Mouse (Mus musculus) limb, embryonic 15.5 days (tissue): ENCODE data around the gene Cracr2a. TPM values are rescaled to one million over a fixed set of nuclear protein-coding genes. Genes with fewer than 3 reads are reported as not detected.

Source experiments
- ATAC-seq: fragments of 200-750 bp; cut with Nextera tagmentation; 2 replicates; pipeline ENCODE4 v1.8.0; 2017; ENCODE audit warnings: low read depth, moderate TSS enrichment; ENCODE audit not compliant: insufficient number of reproducible peaks, low FRiP score, low TSS enrichment
- H3K27ac ChIP-seq: fragments of 300-500 bp; sonication (generic); 2 replicates; pipeline ENCODE4 v1.5.1; 2015; ENCODE audit warnings: moderate library complexity, mild to moderate bottlenecking, inconsistent platforms
- H3K27me3 ChIP-seq: fragments of 300-500 bp; sonication (generic); 2 replicates; pipeline ENCODE4 v1.6.1; 2015; ENCODE audit warnings: inconsistent platforms
- H3K36me3 ChIP-seq: fragments of 300-500 bp; sonication (generic); 2 replicates; pipeline ENCODE4 v1.6.1; 2015; ENCODE audit warnings: inconsistent platforms
- H3K4me1 ChIP-seq: fragments of 300-500 bp; sonication (generic); 2 replicates; pipeline ENCODE4 v1.6.1; 2015; ENCODE audit warnings: inconsistent platforms
- H3K4me2 ChIP-seq: fragments of 300-500 bp; sonication (generic); 2 replicates; pipeline ENCODE4 v1.6.1; 2015; ENCODE audit warnings: mild to moderate bottlenecking, inconsistent platforms
- H3K4me3 ChIP-seq: fragments of 300-500 bp; sonication (generic); 2 replicates; pipeline ENCODE4 v1.5.1; 2015; ENCODE audit warnings: mild to moderate bottlenecking, inconsistent platforms
- H3K9ac ChIP-seq: fragments of 300-500 bp; sonication (generic); 2 replicates; pipeline ENCODE4 v1.6.1; 2015; ENCODE audit warnings: inconsistent platforms
- H3K9me3 ChIP-seq: fragments of 300-500 bp; sonication (generic); 2 replicates; pipeline ENCODE4 v1.6.1; 2016; ENCODE audit warnings: inconsistent platforms
- WGBS: fragments of 180-500 bp; shearing (Covaris S2); methylation state at CpG from one replicate; pipeline ENCODE4 v1.1.7; 2015; 5-methylcytosine and 5-hydroxymethylcytosine counted together
- polyA plus RNA-seq: library from polyadenylated mRNA; unstranded; fragments of >200 nt; fragmentation: Nextera tagmentation; extraction: Ambion mirVana; gene quantifications from 2 replicates; pipeline ENCODE4 v1.2.1, GENCODE M21; 2015

Gene Cracr2a
- polyA plus RNA-seq, 1 experiment from 2014 or later = 1.5 TPM

DNA sequence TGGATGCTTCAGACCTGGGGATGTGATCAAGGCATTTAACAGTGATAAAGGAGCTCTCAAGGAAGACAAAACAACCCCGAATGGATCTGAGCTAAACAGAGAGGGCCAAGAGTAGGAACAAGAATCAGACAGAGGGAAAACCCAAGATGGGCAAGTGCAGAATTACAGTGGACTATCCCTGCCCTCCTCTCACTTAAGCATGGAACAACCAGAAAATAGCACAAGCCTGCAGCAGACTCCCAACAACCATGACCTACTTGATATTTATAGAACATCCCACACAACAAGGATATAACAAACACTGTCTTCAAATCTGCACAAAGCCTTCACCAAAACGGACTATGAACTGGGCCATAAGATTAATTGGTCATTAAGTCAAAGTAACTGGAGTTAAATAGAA is 23.0 kb upstream of the Cracr2a start:
- no peak overlapping the region for H3K9ac ChIP-seq
- no peaks in the 10 kb centered on the region for H3K36me3 ChIP-seq
- no peak overlapping the region for H3K4me2 ChIP-seq
- H3K27me3 ChIP-seq = peaks cover 14% of the 10 kb centered on the region
- ATAC-seq = no peak
- WGBS = 68% methylated on average over 2 of the region's 2 CpGs
- no peak overlapping the region for H3K27ac ChIP-seq
- no peaks in the 10 kb centered on the region for H3K9me3 ChIP-seq
- H3K4me1 ChIP-seq = no peaks in the 10 kb centered on the region; the same call in 1 of the 2 replicates
- H3K4me3 ChIP-seq = no peak overlapping the region

DNA sequence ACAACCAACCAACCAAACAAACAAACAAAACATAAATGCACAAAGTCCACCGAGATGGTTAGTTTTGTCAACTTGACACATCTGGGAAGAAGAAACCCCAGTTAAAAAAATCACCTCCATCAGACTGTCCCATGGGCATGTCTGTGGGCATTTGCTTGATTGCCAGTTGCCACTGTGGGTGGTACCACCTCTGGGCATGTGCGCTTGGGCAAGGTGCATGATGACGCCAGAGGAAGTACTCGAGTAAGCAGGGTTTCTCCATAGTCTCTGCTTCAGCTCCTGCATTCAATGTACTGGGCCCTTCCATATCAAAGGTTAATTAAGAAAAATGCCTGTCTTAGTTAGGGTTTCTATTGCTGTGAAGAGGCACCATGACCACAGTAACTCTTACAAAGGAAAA is 21.9 kb upstream of the Cracr2a start:
- no peaks in the 10 kb centered on the region for H3K36me3 ChIP-seq
- peaks cover 17% of the 10 kb centered on the region for H3K27me3 ChIP-seq
- WGBS = 83% methylated on average over 4 of the region's 4 CpGs
- no peak for ATAC-seq
- no peak overlapping the region for H3K9ac ChIP-seq
- no peak overlapping the region for H3K4me3 ChIP-seq
- H3K9me3 ChIP-seq = no peaks in the 10 kb centered on the region
- no peak overlapping the region for H3K4me2 ChIP-seq
- no peak overlapping the region for H3K27ac ChIP-seq
- no peaks in the 10 kb centered on the region; the same call in 1 of the 2 replicates for H3K4me1 ChIP-seq

DNA sequence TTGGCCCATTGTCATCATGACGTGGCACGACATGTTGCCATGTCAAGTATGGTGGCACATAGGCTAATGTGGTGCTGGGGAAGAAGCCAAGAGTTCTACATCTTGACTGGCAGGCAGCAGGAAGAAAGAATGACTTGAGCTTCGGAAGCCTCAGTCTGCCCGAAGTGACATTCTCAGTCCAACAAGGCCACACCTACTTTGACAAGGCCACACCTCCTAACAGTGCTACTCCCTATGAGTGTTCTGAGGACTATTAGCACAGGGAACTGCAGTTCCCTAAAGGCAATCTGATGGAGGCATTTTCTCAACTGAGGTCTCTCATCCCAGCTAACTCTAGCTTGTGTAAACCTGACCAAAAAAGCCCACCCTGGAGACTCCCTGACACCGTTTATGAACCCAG is 21.5 kb upstream of the Cracr2a start:
- Histone ChIP-seq H3K4me1 (no peaks in the 10 kb centered on the region; the same call in 1 of the 2 replicates), H3K36me3 (no peaks in the 10 kb centered on the region), H3K27ac (no peak overlapping the region), H3K27me3 (peaks cover 17% of the 10 kb centered on the region), H3K9ac (no peak overlapping the region), H3K9me3 (no peaks in the 10 kb centered on the region), H3K4me3 (no peak overlapping the region), H3K4me2 (no peak overlapping the region)
- 68% methylated on average over 5 of the region's 5 CpGs for WGBS
- ATAC-seq = no peak

DNA sequence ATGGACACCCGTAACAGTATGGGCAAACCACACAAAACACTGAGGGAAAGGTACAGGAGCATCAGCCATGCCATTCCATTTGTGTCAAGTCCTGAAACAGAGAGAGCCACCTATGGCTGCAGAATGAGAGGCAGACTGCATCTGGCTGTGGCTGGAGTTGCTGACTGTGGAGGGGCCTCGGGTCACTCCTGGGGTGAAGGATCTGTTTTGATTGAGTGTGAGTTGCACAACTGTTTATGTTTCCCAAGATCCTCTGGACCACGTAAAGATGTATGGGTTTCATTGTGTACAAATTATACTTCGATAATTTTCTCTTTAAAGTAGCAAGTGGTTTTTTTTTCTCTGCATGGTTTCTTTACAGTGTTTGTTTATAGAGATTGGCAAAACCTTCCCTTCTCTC is 20.6 kb upstream of the Cracr2a start:
- WGBS = 65% methylated on average over 4 of the region's 4 CpGs

DNA sequence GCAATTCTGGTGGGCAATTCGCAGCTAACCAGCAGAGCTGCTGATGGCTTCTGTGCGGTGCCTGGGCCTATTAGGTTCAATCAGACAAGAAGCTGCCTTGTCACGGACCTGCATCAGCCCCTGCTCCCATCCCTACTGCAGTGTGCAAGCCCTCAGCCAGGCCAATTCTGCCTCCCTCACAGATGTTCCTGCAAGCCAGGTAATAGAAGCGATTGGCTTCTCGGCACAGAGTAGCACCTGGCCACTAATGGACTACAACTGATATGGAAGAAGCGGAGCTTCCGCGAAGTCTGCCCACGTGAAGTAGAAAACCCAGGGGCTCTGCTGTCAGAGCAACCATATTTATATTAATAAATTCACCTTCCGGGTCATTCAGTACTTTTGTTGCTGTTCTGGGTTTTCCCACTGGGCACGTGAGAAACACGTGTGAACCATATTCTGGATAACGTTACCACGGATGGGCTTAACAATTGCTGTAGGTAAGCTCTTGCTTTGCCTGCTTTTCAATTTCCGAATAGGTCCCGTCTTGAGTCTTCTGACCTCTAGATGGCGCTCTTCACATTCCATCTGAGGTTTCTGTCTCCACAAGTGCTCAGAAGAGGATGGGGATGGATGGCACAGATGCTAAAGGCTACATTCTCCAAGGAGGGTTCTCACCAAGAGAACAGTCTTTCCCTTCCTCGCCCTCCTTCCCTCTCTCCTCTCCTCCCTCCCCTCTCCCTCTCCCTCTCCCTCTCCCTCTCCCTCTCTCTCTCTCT is 19.3 kb upstream of the Cracr2a start:
- Histone ChIP-seq H3K27ac (no peak overlapping the region), H3K4me1 (peaks cover 4% of the 10 kb centered on the region; the same call in 1 of the 2 replicates), H3K4me2 (no peak overlapping the region), H3K9me3 (no peaks in the 10 kb centered on the region), H3K36me3 (no peaks in the 10 kb centered on the region), H3K4me3 (no peak overlapping the region), H3K27me3 (peaks cover 17% of the 10 kb centered on the region), H3K9ac (no peak overlapping the region)
- no peak for ATAC-seq
- WGBS = 32% methylated on average over 18 of the region's 18 CpGs

More for the DNA sequence above, 20.6 kb upstream of the Cracr2a start:
- H3K4me3 ChIP-seq = no peak overlapping the region
- no peak for ATAC-seq
- no peak overlapping the region for H3K9ac ChIP-seq
- H3K4me2 ChIP-seq = no peak overlapping the region
- H3K4me1 ChIP-seq = no peaks in the 10 kb centered on the region; the same call in 1 of the 2 replicates
- H3K36me3 ChIP-seq = no peaks in the 10 kb centered on the region
- H3K9me3 ChIP-seq = no peaks in the 10 kb centered on the region
- no peak overlapping the region for H3K27ac ChIP-seq
- peaks cover 17% of the 10 kb centered on the region for H3K27me3 ChIP-seq

DNA sequence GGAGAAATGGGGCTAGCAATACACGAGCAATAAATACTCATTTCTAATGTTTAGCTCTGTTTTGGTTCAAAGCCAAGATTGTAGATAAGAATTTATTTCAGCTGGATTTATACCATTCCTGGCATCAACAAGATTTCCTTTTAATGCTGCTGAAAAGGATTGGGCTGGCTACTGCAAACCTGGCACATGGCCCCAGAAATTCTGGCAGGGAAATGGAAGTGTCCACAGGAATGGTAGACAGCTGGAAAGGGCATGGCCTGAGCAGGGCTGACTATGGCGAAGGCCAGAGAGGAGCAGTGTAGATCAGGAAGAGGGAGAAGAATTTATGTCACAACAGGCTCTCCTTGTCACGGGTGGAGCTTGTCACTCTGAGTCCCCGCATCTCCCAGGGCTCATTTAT is 14.5 kb upstream of the Cracr2a start:
- Histone ChIP-seq H3K4me1 (peaks cover 6% of the 10 kb centered on the region; the same call in 1 of the 2 replicates), H3K36me3 (no peaks in the 10 kb centered on the region), H3K9me3 (no peaks in the 10 kb centered on the region), H3K4me2 (no peak overlapping the region), H3K27ac (no peak overlapping the region), H3K9ac (no peak overlapping the region), H3K27me3 (peaks cover 6% of the 10 kb centered on the region; the same call in 1 of the 2 replicates), H3K4me3 (no peak overlapping the region)
- ATAC-seq = no peak
- WGBS = 49% methylated on average over 4 of the region's 4 CpGs

DNA sequence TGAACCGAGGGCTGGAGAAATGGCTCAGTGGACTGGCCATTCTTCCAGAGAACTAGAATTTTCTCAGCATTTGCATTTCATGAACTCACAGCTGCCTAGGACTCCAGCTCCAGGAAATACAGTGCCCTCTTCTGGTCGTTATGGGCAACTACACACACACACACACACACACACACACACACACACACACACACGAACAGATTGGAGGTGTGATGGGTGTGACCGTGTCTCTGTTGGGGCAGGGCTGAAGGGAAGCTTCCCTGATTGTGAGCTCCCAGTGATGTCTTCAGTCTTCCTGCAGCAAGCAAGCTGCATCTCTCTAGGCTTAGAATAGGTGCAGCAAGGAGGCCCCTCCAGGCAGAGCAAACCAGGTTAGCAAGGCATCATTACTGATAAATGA is 8.2 kb upstream of the Cracr2a start:
- Histone ChIP-seq H3K9me3 (no peaks in the 10 kb centered on the region), H3K27ac (no peak overlapping the region), H3K4me1 (no peaks in the 10 kb centered on the region), H3K9ac (no peak overlapping the region), H3K4me3 (no peak overlapping the region), H3K27me3 (no peaks in the 10 kb centered on the region; the same call in 1 of the 2 replicates), H3K36me3 (no peaks in the 10 kb centered on the region), H3K4me2 (no peak overlapping the region)
- WGBS = 76% methylated on average over 4 of the region's 4 CpGs
- ATAC-seq = no peak

DNA sequence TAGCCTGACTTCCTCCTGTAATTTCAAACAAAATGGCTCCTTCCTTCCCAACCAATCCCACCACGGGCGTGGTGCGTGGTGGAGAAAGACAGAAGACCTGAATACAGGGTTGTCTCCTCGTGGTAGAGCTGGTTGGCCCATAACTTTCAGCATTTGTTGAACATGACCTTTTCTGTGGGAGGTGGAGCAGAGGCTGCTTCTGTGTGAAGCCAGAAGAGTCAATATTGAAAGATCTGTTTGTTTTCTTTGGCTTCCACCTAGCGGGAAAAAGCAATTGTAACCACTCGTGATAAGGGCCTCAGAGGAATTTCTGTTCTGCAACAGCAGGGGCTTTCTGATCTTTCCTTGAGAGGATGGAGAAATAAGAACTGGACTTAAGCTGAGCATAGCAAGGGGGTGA is 5.6 kb upstream of the Cracr2a start:
- no peak overlapping the region for H3K9ac ChIP-seq
- WGBS = 71% methylated on average over 6 of the region's 6 CpGs
- H3K9me3 ChIP-seq = no peaks in the 10 kb centered on the region
- no peak overlapping the region for H3K4me2 ChIP-seq
- H3K27me3 ChIP-seq = no peaks in the 10 kb centered on the region; the same call in 1 of the 2 replicates
- H3K4me3 ChIP-seq = no peak overlapping the region
- peaks cover 1% of the 10 kb centered on the region for H3K4me1 ChIP-seq
- no peak overlapping the region for H3K27ac ChIP-seq
- no peak for ATAC-seq
- H3K36me3 ChIP-seq = no peaks in the 10 kb centered on the region

DNA sequence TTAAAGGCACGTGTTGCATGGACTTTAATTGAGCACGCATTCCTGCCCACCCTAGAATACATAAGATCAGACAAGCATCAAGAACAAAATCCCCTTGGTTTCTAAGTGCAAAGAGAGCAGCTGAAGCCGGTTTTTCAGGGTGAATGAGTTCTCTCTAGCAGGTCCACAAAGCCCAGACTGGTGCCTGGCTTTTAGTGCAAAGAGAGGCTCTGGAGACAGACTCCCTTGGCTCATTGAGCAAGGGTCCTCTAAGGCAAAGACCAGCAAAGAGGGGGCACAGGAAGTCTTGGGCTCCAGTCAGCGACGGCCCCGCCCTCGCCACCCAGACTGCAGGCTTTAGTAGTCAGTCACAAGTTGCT is 287 bp upstream of the Cracr2a start:
- Histone ChIP-seq H3K9me3 (no peaks in the 10 kb centered on the region), H3K4me1 (peaks cover 11% of the 10 kb centered on the region), H3K4me2 (peak overlapping the region; percentile 80), H3K4me3 (peak overlapping the region; percentile 50), H3K36me3 (no peaks in the 10 kb centered on the region), H3K27me3 (no peaks in the 10 kb centered on the region; the same call in 1 of the 2 replicates), H3K27ac (no peak overlapping the region), H3K9ac (peak overlapping the region; percentile 41; the same call in 1 of the 2 replicates)
- no peak for ATAC-seq
- WGBS = 8% methylated on average over 7 of the region's 7 CpGs

DNA sequence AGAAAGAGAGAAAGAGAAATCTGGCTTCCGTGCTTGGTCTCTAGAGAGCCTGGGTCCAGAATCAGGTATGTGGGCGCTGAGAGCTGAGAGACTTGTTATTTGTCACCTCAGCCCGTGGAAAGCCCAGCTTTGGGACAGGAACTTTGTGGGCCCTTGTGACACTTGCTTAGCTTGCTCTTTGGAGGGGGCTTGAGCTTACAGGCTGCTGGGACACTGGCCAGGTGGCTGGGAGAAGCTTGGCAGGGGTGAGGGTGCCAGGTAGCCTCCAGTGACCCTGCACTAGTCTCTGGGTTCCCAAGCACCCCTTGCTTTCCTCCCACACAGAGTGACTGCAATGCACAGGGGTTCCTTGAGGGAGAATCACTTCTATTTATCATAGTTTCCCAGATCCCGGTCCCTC is 2.4 kb downstream of the Cracr2a start:
- H3K4me1 ChIP-seq = peaks cover 13% of the 10 kb centered on the region
- no peak overlapping the region for H3K27ac ChIP-seq
- H3K27me3 ChIP-seq = no peaks in the 10 kb centered on the region
- no peak overlapping the region for H3K4me3 ChIP-seq
- H3K9me3 ChIP-seq = no peaks in the 10 kb centered on the region
- H3K36me3 ChIP-seq = no peaks in the 10 kb centered on the region
- H3K4me2 ChIP-seq = no peak overlapping the region
- H3K9ac ChIP-seq = no peak overlapping the region
- 52% methylated on average over 4 of the region's 4 CpGs for WGBS
- no peak for ATAC-seq

DNA sequence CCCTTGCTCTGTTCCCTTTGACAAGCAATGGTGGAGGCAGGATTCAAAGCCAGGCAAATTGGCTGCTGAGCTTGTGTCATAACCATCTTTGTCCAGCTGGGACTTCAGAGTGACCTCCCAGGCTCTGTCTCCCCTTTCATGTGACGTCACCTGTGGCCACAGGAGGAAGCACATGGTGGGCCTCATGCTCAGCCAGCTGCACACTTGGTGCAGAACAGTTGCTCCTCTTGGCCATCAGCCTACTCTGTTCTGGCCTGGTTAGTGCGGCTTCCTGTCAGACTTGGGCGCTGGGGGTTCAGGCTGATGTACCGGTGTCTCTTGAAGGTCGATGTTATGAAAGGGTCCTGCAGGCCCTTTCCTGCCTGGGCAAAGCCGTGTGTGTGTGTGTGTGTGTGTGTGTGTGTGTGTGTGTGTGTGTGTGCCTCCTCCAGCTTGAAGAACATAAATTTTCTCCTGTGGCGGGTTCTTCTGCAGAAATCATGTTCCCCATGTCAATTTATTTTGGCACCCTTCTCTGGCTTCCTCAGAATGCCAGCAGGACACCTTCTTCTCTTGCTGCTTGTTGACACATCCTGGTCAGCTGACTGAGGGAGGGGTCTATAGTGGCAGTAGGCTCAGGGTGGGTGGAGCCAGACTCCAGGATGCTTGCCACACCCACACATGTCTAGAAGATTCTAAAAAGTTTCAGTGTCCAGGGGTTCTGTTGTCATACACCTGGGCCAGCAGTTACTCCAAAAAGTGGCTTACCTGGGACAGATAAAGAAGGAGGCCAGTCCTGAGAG is 5.0 kb downstream of the Cracr2a start:
- WGBS = 76% methylated on average over 6 of the region's 7 CpGs
- Histone ChIP-seq H3K27me3 (0 out of 2 replicates have a peak, but pooled peaks cover 4% of the 10 kb centered on the region), H3K4me2 (no peak overlapping the region), H3K4me1 (peaks cover 6% of the 10 kb centered on the region), H3K9ac (no peak overlapping the region), H3K36me3 (no peaks in the 10 kb centered on the region), H3K9me3 (no peaks in the 10 kb centered on the region), H3K4me3 (no peak overlapping the region), H3K27ac (no peak overlapping the region)
- ATAC-seq = no peak
